Mouse (Mus musculus): ENCODE results near the gene Hoxc4. TPM values are rescaled to one million over a fixed set of nuclear protein-coding genes. Genes with fewer than 3 reads are reported as not detected.

The Hoxc4 gene
- total and polyA plus RNA-seq, 3 experiments: 5.1 to 12.4 (median 8.8) TPM

DNA sequence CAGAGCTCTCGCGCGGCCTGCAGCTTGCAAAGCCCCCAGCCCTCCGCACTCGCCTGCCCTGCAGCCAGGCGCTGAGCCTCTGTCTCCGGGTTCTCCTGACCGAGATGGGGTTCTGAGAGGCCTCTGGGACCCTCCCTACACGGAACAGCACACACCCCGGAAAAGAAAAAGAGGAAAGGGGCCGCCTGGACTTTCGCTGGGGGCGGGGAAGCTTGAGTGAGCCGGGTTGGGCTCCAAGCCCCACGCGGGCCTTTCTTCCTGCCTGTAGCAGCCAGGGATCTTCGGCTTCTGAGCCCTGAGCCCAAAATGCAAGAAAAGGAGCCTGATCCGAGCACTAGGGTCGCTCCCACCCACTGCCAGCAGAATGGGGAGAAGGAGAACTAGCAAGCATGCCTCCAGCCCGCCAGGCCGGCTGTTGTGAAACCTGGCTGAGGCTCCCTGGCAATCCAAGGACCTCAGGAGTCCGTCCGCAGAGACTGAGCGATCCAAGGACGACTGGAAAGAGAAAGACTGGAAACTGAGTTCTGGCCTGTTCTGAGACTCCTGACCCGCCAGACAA is 6.7 kb upstream of the Hoxc4 start:
- peak; percentile 83 for DNase-seq

DNA sequence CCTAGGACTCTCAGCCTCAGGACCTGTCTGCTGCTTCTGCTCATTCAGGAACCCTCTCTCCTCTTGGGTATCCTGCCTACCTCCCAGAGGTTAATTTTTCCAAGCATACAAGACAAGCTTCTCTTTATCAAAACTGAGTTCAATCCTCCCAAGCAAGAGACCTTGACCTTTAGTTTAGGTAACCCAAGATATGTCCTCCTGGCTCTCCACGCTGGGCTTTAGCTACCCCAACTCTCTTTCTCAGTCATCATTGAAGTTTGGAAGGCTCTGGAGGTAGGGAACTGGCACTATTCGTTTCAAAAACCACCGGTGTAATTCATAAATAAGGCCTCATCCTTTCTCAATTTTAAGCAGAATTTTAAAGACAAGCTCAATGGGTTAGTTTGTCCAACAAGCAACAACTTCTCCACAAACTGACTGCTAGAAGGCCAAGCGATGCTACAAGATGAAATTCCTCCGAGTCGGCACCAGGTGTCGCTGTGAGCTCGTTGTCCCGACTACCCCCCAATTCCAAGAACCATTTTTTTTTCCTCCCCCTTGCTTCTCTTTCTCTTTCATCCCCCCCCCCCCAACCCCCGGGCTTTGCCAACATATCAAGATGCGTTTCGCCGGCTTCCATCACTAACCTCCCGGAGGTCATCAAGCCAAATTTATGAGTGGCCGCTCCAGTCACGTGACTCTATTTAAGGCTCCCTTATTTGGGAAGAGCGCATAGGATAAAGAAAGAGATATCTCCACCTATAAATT is 5.3 kb upstream of the Hoxc4 start:
- DNase-seq: peak; percentile 73

DNA sequence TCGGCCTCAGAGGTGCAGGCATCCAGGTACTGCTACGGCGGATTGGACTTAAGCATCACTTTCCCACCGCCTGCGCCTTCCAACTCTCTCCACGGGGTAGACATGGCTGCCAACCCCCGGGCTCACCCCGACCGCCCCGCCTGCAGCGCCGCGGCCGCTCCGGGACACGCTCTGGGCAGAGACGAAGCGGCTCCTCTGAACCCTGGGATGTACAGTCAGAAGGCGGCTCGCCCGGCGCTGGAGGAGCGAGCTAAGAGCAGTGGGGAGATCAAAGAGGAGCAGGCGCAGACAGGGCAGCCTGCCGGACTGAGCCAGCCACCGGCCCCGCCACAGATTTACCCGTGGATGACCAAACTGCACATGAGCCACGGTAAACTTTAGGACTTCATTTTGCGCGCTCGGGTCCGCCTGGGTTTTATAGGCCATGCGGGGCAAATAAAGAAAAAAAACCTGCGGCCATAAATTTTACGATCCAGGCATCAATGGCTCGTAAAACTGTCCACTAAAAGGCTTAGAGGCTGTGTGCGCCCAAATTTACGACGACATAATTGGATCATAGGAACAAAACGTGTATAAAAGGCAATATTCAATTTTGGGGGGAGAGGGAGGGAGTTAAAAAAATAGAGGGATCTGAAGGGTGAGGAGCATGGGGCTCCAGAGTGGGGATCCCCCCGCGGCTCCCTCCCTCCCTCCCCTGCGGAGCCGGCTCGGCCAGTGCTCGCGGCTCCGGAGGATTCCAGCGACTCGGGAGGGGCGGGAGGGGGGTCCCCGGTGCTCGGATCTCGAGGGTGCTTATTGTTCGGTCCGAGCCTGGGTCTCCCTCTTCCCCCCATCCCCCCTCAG is 4.3 kb upstream of the Hoxc4 start:
- DNase-seq: peak; percentile 84

DNA sequence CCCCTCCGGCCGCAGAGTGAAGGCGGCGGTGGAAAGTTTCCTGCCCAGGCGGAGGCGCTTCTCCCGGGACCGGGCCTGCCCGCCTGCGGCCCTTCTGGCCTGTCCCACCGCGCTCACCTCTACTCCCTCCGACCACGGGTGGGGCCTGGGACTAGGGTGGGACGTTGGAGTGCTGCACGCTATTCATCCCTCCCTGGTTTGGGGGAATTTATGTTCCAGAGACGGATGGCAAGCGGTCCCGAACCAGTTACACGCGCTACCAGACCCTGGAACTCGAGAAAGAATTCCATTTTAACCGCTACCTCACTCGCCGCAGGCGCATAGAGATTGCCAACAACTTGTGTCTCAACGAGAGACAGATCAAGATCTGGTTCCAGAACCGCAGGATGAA is 3.7 kb upstream of the Hoxc4 start:
- peak; percentile 72 for DNase-seq

DNA sequence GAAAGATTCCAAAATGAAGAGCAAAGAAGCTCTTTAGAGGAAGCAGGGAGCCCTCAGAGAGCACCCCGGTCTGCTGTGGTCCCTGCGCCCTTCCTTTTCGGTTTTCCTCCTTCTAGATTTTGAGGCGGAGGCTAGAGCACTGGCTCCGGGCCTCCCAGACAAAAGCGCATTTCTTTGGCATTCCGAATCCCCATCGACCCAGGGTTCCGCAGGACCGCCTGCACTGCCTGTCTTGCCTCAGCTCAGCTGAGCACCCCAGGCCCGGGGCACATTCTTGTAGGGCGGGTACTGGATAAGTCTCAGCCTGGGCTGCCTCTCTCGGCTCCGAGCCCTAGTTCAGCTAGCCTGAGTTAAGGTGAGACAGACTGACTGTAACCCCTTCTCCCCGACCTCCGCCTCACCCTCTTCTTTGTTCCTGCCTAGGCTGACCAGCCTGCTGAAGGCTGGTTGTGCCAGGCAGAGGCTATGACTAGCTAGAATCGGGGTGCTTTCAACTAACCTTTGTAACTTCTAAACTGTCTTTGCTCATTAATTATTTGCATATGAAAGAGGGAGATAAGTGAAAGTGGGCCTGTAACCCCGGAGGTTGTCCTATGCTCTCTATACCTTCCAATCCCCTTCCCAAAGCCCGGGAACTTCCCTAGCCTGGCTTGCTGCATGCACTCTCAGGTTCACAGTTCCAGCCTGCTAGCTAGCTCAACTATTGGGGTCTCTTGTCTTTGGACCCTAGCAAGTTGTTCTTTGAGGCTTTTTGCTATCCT is 3.1 kb upstream of the Hoxc4 start:
- DNase-seq: peak; percentile 55

DNA sequence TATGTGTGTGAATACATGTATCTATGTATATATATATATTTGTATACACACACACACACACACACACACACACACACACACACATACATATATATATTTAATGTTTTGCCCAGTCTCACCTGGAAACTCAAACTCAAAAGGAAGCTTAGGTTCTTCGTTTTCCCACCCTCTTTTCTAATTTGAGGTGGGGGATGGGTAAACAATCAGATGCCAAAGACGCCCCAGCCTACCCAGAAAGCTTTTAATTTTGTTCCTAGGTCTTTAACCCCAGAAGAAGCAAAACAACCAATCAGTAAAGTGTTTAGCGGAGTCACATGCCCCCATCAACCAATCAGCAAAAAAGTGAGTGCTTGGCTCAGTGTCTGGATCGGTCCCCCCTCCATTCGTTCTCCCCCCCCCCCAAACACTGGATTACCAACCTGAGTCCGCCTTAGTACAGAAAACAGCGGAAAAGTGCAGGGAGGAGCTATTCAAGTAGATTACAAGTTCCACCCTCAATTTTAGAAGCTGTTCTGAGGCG is 2.2 kb downstream of the Hoxc4 start:
- DNase-seq: no peak

DNA sequence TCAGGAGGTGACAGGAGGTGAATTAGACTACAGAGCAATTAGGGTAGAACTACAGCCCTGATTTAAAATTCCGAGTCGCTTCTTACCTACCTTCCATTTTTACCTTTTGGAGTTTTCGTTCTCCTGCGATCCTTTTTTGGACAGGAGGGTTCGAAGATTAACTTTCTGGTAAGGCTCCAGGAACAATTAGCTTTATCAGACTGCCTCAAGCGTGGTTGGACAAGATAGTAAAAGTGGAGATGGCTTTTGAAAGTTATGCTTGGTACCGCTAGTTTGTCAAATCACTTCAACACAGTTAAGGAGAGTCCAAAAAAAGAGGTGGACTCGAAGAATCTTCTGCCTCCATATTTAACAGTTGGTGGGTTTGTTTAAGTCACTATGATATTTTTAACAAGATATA is 2.8 kb downstream of the Hoxc4 start:
- no peak for DNase-seq

DNA sequence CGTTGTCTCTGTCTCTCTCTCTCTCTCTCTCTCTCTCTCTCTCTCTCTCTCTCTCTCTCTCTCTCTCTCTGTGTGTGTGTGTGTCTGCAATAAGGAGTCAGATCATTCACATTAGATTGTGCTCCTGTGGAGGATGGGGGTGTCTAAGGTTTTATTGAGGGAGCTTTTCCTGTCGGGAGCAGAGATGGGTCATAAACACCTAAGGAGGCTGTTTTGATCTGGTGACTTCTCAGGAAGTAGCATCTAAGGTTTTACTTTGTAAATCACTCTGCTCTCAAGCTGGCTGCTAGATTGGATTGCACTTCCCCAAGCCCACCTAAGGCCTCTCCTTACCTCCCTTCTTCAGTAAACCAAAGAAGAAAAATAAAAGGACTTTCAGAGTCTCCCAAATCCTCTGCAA is 5.4 kb downstream of the Hoxc4 start:
- no peak for DNase-seq

DNA sequence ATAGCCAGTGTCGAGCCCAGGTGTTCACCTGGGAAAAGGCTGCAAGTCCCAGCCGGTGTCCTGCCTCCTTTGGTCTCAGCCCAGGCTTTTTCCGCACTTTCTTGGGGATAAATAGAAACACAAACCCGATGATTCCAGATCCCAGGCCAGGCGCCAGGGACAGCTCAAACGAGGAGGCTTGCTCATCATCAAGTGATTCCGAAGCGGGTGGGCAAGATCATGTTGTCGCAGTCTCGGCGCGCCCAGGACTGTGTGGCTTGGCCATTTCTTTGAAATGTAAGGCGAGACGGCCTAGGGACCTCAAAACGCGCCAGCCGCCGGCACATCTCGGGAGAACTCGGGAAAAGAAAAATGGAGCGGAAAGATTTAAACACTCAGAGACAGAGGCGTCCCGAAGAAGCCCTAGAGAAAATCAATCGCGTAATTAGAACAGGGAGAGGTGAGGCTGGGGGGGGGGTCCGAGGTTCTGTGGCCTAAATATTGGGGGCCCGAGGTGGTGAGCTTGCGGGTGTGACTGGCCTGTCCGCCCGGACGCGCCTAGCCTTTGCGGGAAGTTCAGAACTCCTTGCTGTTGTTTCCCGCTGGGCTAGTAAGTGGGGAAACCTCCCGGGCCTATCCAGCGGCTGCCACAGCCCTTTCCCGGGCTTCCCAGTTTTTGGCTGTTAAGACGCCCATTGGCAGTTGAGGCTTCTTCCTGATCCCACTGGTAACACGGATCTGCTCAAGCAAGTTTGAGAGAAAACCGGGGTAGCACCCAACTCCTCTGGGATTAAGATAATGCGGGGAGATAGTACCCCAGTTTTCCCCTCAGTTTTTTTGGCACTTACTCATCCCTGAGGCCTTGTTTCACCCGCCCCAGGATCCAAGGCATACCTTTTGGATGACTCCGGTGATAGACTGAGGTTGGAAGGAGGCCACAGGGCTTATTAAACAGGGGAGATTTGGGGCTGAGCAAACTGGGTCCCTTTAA is 8.8 kb downstream of the Hoxc4 start:
- DNase-seq: peak; percentile 59

DNA sequence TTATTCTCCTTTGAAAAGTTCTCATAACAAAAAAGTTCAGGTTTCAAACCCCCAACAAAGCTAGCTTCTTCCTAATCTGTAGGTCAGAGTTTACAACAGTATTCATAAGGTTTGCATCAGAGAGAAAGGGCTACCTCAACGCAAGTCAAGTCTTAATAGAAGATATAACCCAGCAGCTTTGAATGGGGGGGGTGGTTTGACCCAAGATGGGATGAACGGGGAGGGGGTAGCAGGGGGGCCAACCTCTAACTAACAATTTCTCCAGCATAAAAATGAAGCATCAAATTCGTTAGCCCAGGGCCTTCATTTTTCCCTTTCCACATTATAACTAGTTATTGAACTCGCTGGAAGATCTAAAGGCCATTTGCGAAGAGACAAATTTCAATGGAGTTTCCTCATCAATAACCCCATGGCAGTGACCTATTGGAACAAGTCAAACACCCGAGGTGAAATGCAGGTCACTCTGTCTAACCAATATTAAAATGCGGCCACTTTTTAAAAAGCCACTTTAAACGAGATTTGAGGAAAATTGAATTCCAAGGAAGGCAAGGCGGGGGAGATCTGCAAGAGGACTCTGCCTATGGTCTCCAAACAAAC is 10.3 kb downstream of the Hoxc4 start:
- no peak for DNase-seq

DNA sequence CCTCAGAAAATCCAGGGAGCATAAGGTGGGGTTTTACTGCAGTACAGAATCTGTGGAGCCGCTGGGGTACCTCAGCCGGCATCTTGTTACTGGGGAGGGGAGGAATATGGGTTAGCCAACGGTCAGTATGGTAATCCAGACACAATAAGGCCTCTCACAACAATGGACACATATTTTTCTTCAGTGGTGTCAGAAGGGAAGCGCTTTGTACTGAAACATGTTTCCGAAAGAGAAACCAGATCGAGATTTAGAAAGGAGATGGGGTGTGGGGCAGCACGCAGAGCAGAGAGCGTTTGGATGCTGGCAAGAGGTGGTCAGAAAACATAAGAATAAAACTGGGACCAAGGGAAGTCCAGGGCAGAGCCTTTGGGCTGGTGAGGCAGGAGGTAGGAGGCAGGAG is 11.4 kb downstream of the Hoxc4 start:
- no peak for DNase-seq

DNA sequence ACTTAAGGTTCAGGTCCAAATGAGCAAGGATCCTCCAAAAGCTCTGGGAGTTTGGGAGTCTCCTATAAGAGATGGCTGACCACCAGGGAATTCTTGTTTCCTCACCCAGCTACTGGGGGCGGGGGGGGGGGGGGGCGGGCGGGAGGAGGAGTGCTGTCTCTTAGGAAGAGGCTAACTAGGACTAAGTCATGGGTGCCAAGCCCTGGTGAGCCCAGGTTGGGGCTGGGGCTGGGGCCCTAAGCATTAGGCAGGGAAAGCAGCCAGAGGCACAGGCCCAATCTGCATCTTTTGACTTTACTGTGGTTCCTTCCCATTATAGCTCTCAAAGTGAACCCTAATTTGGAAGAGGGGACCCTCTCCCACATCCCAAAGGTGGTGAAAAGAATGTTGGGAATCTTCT is 13.4 kb downstream of the Hoxc4 start:
- no peak for DNase-seq

DNA sequence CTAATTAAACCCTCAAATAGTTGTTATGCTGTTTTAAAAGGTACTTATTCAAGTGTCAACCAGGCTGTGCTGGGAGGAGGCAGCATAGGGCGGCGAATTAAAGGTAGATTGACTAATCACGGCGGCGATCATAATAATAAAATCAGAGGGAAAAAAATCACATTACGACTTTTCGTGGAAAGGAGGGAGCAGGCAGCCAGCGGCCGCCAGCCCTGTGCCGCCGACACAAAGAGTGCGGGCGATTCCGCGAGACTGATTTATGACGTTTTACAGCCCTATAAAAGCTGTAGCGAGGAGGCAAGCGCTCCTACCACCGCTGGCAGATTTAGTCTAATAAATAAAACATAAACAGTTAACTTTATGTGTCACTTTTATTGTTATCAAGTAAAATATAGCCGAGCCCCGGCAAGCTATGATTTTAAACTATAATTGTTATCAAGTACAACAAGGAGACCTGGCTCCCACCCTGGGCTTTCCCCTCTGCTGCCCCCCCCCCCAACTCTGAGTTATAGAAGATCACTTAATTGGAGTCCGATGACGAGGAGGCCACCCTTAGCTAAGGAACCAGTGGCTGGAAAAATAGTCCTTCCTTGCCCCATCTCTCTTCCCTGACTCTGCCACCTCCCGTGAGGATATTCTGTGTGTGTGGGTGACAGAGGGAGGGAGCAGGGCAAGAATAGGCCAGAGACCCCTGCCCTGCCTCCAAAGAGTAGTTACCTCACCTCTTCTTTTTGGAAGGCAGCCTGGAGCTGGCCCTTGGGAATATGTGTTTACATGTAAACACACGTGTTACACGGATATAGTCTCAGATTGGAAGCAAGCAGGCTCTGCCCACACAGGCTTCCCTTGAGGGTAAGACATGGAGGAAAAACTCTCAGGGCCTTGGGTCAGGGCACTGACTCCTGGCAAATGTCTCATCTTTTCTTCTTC is 14.2 kb downstream of the Hoxc4 start:
- peak; percentile 40 for DNase-seq

DNA sequence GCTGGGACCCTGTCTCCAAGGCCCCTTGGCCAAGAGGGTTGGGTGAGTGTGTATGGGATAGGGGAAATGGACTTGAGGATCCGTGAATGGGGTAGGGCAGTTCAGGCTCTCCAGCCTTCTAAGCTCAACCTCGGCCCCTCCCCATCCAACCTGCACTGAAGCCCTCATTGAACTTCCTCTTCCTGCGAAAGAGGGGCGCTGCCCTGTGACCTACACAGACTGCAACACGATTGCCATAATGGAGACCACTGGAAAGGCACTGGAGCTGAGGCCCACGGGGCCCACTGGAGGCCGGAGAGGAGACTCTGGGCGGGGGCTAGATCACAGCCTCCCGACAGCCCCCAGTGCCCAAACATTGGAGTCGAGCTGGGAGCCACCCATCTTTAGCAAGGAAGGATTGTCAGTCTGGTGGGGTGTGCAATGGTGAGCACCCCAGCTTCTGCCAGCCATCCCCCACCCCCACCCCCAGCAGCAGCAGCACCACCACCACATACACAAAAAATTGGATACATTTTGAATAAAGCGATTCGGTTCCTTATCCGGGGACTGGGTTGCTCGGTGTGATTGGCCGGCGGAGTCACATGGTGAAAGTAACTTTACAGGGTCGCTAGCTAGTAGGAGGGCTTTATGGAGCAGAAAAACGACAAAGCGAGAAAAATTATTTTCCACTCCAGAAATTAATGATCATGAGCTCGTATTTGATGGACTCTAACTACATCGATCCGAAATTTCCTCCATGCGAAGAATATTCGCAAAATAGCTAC is 15.5 kb downstream of the Hoxc4 start:
- peak; percentile 66 for DNase-seq

DNA sequence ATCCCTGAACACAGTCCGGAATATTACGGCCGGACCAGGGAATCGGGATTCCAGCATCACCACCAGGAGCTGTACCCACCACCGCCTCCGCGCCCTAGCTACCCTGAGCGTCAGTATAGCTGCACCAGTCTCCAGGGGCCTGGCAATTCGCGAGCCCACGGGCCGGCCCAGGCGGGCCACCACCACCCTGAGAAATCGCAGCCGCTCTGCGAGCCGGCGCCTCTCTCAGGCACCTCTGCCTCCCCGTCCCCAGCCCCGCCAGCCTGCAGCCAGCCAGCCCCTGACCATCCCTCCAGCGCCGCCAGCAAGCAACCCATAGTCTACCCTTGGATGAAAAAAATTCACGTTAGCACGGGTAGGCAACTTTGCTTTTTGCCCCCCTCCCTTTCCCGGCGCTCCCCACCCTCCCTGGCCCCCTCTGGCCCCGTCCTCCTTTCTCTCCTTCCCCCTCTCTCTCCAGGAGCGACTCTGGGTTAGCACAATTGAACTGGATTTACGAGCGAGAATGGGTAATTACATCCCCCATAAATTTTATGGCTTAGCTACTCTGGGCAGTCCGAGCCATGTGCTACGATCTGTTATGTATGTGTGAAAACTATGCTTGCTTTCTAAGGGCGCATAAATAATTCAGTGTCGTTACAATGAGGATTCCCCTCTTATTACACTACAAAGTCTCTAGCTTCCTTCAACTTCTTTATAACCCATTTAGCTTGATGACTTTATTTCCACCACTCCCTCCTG is 16.2 kb downstream of the Hoxc4 start:
- DNase-seq: peak; percentile 53

DNA sequence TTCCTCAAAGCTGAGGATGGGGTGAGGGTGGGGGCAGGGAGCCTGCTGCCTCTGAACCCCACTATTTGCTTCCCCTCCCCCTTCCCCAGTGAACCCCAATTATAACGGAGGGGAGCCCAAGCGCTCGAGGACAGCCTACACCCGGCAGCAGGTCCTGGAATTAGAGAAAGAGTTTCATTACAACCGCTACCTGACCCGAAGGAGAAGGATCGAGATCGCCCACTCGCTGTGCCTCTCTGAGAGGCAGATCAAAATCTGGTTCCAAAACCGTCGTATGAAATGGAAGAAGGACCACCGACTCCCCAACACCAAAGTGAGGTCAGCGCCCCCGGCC is 16.8 kb downstream of the Hoxc4 start:
- no peak for DNase-seq

DNA sequence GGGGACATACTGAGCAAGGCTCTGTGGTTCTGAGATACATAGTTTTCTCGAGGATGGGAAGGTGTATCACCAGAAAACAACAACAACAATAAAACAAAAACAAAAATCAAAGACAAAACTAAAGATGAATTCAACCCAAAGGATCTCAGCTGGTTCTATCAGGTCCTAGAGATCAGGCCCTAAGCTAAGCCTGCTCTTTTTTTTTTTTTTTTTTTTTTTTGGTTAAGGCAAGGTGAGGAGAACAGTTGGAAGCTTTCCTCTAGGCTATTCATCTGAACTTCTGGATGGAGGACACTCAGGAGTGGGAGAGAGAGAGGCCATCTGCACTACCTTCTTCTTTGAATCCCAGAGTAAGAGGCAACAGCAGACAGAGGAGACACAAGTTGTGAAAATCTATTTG is 18.8 kb downstream of the Hoxc4 start:
- DNase-seq: no peak

Measured in adrenal gland, adult 2 months (tissue).